Mouse (Mus musculus) limb, embryonic 13.5 days (tissue): ENCODE measurements around the gene Itm2c. TPM values are rescaled to one million over a fixed set of nuclear protein-coding genes. Genes with fewer than 3 reads are reported as not detected.

Source experiments
- ATAC-seq: fragments of 200-750 bp; cut with Nextera tagmentation; 2 replicates; pipeline ENCODE4 v1.8.0; 2017; ENCODE audit warnings: low read depth, moderate number of reproducible peaks, moderate TSS enrichment; ENCODE audit not compliant: low FRiP score
- H3K27ac ChIP-seq: fragments of 300-500 bp; sonication (generic); 2 replicates; pipeline ENCODE4 v1.5.1; 2015; ENCODE audit warnings: inconsistent platforms, mild to moderate bottlenecking, moderate library complexity
- H3K27me3 ChIP-seq: fragments of 300-500 bp; sonication (generic); 2 replicates; pipeline ENCODE4 v1.6.1; 2015; ENCODE audit warnings: mild to moderate bottlenecking, inconsistent platforms
- H3K36me3 ChIP-seq: fragments of 300-500 bp; sonication (generic); 2 replicates; pipeline ENCODE4 v1.6.1; 2015; ENCODE audit warnings: inconsistent platforms, mild to moderate bottlenecking, moderate library complexity
- H3K4me1 ChIP-seq: fragments of 300-500 bp; sonication (generic); 2 replicates; pipeline ENCODE4 v1.6.1; 2015; ENCODE audit warnings: inconsistent platforms
- H3K4me2 ChIP-seq: fragments of 300-500 bp; sonication (generic); replicated peaks from 2 replicates; pipeline ENCODE4 v1.6.1; 2015; ENCODE audit warnings: inconsistent platforms, mild to moderate bottlenecking, moderate library complexity
- H3K4me3 ChIP-seq: fragments of 300-500 bp; sonication (generic); 2 replicates; pipeline ENCODE4 v1.5.1; 2015; ENCODE audit warnings: moderate library complexity, mild to moderate bottlenecking, inconsistent platforms
- H3K9ac ChIP-seq: fragments of 300-500 bp; sonication (generic); 2 replicates; pipeline ENCODE4 v1.6.1; 2015; ENCODE audit warnings: mild to moderate bottlenecking, inconsistent platforms
- H3K9me3 ChIP-seq: fragments of 300-500 bp; sonication (generic); 2 replicates; pipeline ENCODE4 v1.6.1; 2016; ENCODE audit warnings: inconsistent platforms
- WGBS: fragments of 180-500 bp; shearing (Covaris S2); methylation state at CpG from one replicate; pipeline ENCODE4 v1.1.7; 2015; 5-methylcytosine and 5-hydroxymethylcytosine counted together
- polyA plus RNA-seq: library from polyadenylated mRNA; unstranded; fragments of >200 nt; fragmentation: Nextera tagmentation; extraction: Ambion mirVana; gene quantifications from 2 replicates; pipeline ENCODE4 v1.2.1, GENCODE M21; 2015

Gene Itm2c
- polyA plus RNA-seq, 1 experiment from 2014 or later, result 290 TPM

GRCm38 (mm10) chr1:85922127-85922864, 28.2 kb downstream of the Itm2c start:
- Histone ChIP-seq H3K4me3 (no peak overlapping the region), H3K9ac (no peak overlapping the region), H3K36me3 (no peaks in the 10 kb centered on the region), H3K27me3 (no peaks in the 10 kb centered on the region), H3K27ac (no peak overlapping the region), H3K9me3 (peaks cover 4% of the 10 kb centered on the region; the same call in 1 of the 2 replicates), H3K4me1 (peaks cover 9% of the 10 kb centered on the region; the same call in 1 of the 2 replicates), H3K4me2 (no peak overlapping the region)
- 63% methylated on average over 7 of the region's 7 CpGs for WGBS
- no peak for ATAC-seq

DNA sequence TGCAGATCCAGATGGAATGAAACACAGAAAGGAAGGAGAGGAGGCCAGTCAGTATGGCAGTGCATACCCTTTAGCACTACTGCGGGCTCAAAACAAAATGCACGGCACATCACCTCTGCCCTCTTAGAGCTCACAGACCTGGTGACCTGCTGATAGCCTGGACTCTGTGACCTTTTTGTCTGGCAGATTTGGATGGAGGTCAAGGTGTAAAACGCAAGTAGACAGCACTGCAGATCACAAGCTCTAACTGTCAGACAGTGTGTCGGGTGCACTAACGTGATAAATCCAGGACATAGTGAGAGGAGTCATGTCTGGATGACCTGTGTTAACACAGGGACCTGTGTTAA, 28.8 kb downstream of the Itm2c start:
- H3K4me2 ChIP-seq, result no peak overlapping the region
- ATAC-seq, result no peak
- peaks cover 12% of the 10 kb centered on the region for H3K4me1 ChIP-seq
- no peak overlapping the region for H3K27ac ChIP-seq
- H3K36me3 ChIP-seq, result no peaks in the 10 kb centered on the region
- WGBS, result 78% methylated on average over 5 of the region's 5 CpGs
- H3K9ac ChIP-seq, result no peak overlapping the region
- H3K4me3 ChIP-seq, result no peak overlapping the region
- no peaks in the 10 kb centered on the region for H3K27me3 ChIP-seq
- H3K9me3 ChIP-seq, result peaks cover 4% of the 10 kb centered on the region; the same call in 1 of the 2 replicates

DNA sequence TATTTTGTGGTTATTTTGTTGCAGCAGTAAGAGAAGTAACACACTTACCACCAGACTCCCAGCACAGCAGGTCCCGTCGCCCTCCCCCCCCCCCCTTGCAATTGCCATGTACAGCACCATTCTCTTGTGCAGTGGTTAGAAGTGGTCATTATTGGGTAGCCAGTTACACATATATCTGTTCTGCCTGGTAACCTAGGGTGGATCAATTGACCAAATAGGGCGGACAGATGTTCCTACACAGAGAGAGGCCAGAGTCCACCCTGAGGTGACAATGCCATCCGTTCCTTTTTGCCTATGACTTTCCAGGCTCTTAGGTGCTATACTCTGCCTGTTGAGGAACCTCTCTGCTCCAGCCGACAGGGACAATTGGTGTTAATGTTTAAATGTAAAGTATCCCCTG, 31.1 kb downstream of the Itm2c start:
- ATAC-seq, result no peak
- peaks cover 2% of the 10 kb centered on the region; the same call in 1 of the 2 replicates for H3K9me3 ChIP-seq
- no peak overlapping the region for H3K4me2 ChIP-seq
- no peaks in the 10 kb centered on the region for H3K36me3 ChIP-seq
- WGBS, result 73% methylated on average over 5 of the region's 5 CpGs
- no peak overlapping the region for H3K4me3 ChIP-seq
- H3K27me3 ChIP-seq, result no peaks in the 10 kb centered on the region
- H3K4me1 ChIP-seq, result peaks cover 26% of the 10 kb centered on the region
- no peak overlapping the region for H3K27ac ChIP-seq
- H3K9ac ChIP-seq, result no peak overlapping the region

- WGBS, result 56% methylated on average over 4 of the region's 4 CpGs
- Histone ChIP-seq H3K4me3 (no peak within 1 kb of the TSS), H3K4me2 (no peak within 1 kb of the TSS), H3K9ac (no peak within 1 kb of the TSS), H3K9me3 (no peaks in the 10 kb centered on the region), H3K36me3 (no peaks in the 10 kb centered on the region), H3K27ac (peak within 1 kb of the TSS; percentile 33; the same call in 1 of the 2 replicates), H3K4me1 (peaks cover 18% of the 10 kb centered on the region), H3K27me3 (no peaks in the 10 kb centered on the region)
- ATAC-seq, result peak; percentile 87
Measured at GRCm38 (mm10) chr1:85928057-85928687, 34.1 kb downstream of the Itm2c start, which contains the start of gene 4933407L21Rik. Gene 4933407L21Rik, plus strand, starts transcription at chr1:85928483.

GRCm38 (mm10) chr1:85928688-85929065, 34.6 kb downstream of the Itm2c start:
- H3K9me3 ChIP-seq, result no peaks in the 10 kb centered on the region
- no peaks in the 10 kb centered on the region for H3K36me3 ChIP-seq
- H3K9ac ChIP-seq, result no peak overlapping the region
- no peak overlapping the region for H3K4me3 ChIP-seq
- H3K4me1 ChIP-seq, result peaks cover 23% of the 10 kb centered on the region
- peak overlapping the region; percentile 33; the same call in 1 of the 2 replicates for H3K27ac ChIP-seq
- ATAC-seq, result peak; percentile 7; the same call in 1 of the 2 replicates
- 72% methylated on average over 4 of the region's 4 CpGs for WGBS
- no peaks in the 10 kb centered on the region for H3K27me3 ChIP-seq
- no peak overlapping the region for H3K4me2 ChIP-seq

DNA sequence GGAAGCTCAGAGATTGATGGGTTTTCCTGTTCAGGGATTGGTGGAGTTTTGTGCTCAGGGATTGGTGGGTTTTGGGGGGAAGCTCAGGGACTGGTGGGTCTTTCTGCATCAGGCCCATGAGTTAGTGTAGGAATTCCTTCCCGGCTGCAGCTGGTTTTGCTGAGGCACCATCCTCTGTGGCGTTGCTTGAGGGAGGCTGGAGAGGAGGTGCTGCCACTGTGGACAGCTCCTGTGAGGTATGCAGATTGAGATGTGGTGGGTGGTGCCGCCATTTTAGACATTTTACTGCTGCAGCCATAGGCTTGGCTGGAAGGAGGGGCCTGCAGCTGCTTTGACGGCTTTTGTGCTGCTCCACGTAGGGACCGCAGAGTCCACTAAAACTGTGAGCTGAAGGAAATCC, 35.3 kb downstream of the Itm2c start:
- Histone ChIP-seq H3K9me3 (no peaks in the 10 kb centered on the region), H3K27ac (no peak overlapping the region), H3K4me3 (no peak overlapping the region), H3K27me3 (no peaks in the 10 kb centered on the region), H3K9ac (no peak overlapping the region), H3K36me3 (no peaks in the 10 kb centered on the region), H3K4me2 (no peak overlapping the region), H3K4me1 (peaks cover 31% of the 10 kb centered on the region)
- no peak for ATAC-seq
- WGBS, result 71% methylated on average over 6 of the region's 6 CpGs

DNA sequence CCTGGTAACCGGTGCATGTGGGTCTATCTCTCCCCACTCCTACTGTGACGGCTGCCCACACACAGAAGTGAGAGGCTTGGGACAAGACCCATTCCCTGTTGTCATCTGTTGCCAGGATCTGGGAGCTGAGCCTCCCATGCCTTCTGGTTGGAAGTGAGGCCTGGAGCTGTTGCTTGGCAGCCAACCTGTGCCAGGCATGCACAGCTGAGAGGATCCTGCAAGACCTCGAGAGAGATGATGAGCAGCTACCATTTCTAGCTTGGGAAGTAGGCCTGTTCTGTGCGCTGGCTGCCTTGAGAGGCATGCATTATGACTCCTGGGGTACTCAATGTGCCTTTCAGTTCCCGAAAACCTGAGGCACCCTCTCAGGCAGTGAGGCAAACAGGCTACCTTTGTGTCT, 37.1 kb downstream of the Itm2c start:
- Histone ChIP-seq H3K9ac (no peak overlapping the region), H3K4me1 (peaks cover 32% of the 10 kb centered on the region)
- WGBS, result 87% methylated on average over 5 of the region's 5 CpGs

DNA sequence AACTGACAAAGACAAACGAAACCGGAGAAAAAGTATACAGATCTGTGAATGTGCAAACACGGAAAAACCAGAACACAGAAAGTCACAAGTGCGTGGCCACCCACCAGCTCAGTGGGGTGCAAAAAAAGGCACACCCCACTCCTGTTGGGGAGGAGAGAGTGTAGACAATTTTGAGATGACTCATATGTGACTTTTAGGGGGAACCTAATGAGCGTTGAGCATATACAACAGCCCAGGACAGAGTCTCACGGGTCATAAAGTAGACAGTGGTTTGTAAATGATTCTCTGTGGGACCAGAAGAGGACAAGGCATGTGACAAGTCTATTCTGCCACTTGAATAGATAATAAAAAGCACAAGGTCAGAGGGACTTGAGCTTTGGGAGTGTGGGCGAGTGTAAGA, 39.1 kb downstream of the Itm2c start:
- Histone ChIP-seq H3K4me1 (peaks cover 25% of the 10 kb centered on the region), H3K27me3 (no peaks in the 10 kb centered on the region), H3K4me3 (peak overlapping the region; percentile 10; the same call in 1 of the 2 replicates), H3K4me2 (peak overlapping the region; percentile 50), H3K36me3 (no peaks in the 10 kb centered on the region), H3K9ac (no peak overlapping the region), H3K27ac (peak overlapping the region; percentile 16; the same call in 1 of the 2 replicates), H3K9me3 (no peaks in the 10 kb centered on the region)
- no peak for ATAC-seq
- WGBS, result 24% methylated on average over 7 of the region's 7 CpGs

More for the DNA sequence above, 37.1 kb downstream of the Itm2c start:
- no peak overlapping the region for H3K27ac ChIP-seq
- no peak overlapping the region for H3K4me2 ChIP-seq
- ATAC-seq, result no peak
- no peaks in the 10 kb centered on the region for H3K36me3 ChIP-seq
- no peaks in the 10 kb centered on the region for H3K9me3 ChIP-seq
- H3K27me3 ChIP-seq, result no peaks in the 10 kb centered on the region
- no peak overlapping the region for H3K4me3 ChIP-seq

GRCm38 (mm10) chr1:85933631-85934465, 39.8 kb downstream of the Itm2c start:
- H3K4me1 ChIP-seq, result peaks cover 19% of the 10 kb centered on the region
- ATAC-seq, result peak; percentile 67
- no peaks in the 10 kb centered on the region for H3K27me3 ChIP-seq
- H3K36me3 ChIP-seq, result no peaks in the 10 kb centered on the region
- 8% methylated on average over 11 of the region's 11 CpGs for WGBS
- no peaks in the 10 kb centered on the region for H3K9me3 ChIP-seq
- H3K27ac ChIP-seq, result peak overlapping the region; percentile 16; the same call in 1 of the 2 replicates
- H3K4me3 ChIP-seq, result peak overlapping the region; percentile 10; the same call in 1 of the 2 replicates
- peak overlapping the region; percentile 50 for H3K4me2 ChIP-seq
- no peak overlapping the region for H3K9ac ChIP-seq

DNA sequence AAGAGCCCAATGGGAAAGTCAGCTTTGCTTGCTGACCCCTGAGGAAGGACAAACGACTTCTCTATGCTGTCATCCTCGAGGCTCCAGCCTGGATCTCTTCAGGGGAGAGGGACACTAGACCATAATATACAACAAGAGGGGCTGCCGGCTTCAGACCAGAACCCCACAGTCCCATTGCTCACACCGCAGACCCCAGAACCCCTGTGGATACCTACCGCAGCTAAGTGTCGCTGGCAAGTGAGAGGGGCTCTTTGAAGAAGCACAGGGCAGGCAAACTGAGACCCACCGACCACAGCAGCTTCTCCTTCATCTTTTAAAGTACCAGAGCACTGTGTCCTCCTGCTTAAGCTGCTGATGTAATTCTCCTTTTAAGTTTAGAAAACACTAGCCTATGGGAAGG, 40.5 kb downstream of the Itm2c start:
- ATAC-seq, result no peak
- Histone ChIP-seq H3K4me2 (no peak overlapping the region), H3K27me3 (no peaks in the 10 kb centered on the region), H3K4me1 (peaks cover 15% of the 10 kb centered on the region), H3K9me3 (no peaks in the 10 kb centered on the region), H3K27ac (no peak overlapping the region), H3K36me3 (no peaks in the 10 kb centered on the region), H3K4me3 (no peak overlapping the region), H3K9ac (no peak overlapping the region)
- 7% methylated on average over 7 of the region's 7 CpGs for WGBS

DNA sequence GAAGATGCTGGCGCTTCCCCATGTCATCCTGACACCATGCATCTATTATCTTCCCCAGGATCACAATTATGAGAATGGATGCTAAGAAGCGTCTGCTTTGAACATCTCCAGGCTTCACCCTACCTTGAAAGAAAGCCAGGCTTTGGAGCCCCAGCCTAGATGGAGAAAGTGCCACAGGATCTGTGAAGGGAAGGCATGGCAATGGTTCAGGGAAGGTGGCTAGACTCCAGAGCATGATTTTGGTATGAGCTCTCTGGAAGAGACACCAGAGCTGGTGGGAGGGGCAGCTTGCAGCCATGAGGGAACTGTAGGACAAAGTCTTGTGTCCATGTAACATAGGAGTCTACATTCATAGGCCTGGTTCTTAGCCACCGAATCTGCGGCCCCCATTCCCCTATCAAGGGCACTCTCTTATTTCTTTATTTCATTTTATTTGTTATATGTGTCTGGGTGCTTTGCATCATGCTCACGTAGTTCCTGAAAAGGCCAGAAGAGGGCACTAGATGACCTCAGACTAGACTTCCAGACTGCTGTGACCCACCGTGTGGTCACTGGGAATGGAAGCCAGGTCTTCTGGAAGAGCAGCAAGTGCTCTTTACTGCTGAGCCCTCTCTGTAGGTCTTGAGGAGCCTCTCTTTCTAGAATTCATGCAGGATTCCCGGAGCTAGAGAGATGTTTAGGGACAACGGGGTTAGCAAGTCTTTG, 41.2 kb downstream of the Itm2c start:
- Histone ChIP-seq H3K36me3 (no peaks in the 10 kb centered on the region), H3K4me3 (no peak overlapping the region), H3K9ac (no peak overlapping the region), H3K27me3 (no peaks in the 10 kb centered on the region), H3K4me2 (no peak overlapping the region), H3K9me3 (no peaks in the 10 kb centered on the region), H3K4me1 (peaks cover 18% of the 10 kb centered on the region), H3K27ac (no peak overlapping the region)
- WGBS, result 45% methylated on average over 8 of the region's 8 CpGs
- no peak for ATAC-seq
